Mouse (Mus musculus) urinary bladder, postnatal 25 days (tissue): ENCODE measurements at regions not wholly inside any gene's neighbourhood (a gene's known extent, or its start where the extent isn't known, plus 50 kb on each side); places are given as distances from the start of the nearest gene placed in this dataset.

Experiments
- DNase-seq: peaks from one replicate; pipeline ENCODE4 v3.0.0; 2022; ENCODE audit warnings: low spot score

DNA sequence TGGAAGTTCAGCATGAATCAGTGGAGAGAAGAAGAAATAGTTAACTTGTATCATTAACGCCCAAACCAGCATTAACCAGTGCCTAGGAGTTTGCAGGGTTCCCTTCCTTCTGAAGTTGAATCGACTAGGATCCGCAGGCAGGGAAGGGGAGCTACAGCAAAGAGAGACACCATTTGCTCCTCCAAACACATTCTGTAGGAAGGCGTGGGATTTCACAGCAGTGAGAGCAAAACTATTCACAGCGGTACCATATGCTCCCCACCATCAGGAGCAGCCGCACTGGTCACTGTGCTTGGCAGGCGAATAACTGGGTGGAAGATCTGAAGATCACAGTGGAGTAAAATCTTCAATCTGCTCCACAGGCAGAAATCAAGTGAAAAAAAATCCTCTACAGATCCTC, 610.3 kb downstream of the Lmo4 start:
- no peak for DNase-seq

DNA sequence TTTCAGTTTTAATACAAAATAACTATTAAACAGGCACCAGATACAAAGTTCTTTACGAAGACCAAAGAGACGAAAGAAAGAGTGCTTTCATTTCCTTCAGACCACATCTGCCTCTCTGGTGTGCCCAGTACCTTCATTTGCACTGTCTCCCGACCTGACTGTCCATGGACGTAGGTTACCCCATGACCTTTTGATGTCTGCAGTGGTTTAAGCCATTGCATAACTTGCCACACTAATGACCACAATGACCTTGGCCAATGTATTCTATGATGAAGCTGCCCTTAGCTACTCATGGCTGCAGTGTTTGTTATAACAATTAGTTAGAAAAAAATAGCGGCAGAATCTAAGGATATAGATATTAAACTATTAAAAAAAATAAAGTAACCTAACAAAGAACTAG, 618.4 kb downstream of the Lmo4 start:
- no peak for DNase-seq

DNA sequence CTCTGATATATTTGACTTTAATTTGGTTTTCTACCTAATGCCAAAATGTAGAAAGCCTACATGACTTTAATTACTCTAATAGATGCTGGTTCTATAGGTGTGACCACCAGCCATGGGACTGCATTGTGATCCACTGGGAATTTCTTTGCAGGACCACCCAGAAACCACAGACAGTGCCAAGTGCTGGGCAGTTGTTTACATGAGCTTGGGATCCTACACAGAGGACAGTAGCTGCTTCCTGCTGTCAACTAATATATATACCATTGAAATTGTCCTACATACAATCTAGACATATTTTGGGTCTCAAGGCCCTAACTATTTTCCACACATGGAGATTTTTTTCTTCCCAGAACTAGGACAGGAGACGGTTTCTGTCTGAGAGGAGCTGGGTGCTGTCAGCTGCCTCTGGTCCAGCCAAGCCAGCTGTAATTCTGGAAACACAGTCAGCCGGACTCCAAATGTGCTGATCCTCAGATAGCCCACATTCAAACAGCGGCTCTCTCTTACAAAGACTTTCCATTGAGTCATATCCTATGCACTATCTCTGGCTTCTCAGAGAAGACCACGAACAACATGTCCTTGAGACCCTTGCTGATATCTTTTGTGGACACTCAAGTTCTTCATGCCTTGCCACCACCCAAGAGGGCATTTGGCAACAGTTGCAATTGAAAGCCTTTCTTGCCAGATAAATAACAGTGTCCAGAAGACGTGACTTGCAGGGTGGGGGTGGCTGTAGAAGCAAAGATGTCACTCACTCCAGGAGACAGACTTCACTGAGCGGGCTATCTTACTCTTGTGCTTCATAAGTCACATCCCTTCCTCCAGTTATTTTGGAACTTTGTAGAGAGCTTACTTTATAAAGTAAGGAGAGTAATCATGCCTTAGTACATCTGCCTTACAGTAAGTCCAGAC, 620.1 kb downstream of the Lmo4 start:
- DNase-seq = no peak

DNA sequence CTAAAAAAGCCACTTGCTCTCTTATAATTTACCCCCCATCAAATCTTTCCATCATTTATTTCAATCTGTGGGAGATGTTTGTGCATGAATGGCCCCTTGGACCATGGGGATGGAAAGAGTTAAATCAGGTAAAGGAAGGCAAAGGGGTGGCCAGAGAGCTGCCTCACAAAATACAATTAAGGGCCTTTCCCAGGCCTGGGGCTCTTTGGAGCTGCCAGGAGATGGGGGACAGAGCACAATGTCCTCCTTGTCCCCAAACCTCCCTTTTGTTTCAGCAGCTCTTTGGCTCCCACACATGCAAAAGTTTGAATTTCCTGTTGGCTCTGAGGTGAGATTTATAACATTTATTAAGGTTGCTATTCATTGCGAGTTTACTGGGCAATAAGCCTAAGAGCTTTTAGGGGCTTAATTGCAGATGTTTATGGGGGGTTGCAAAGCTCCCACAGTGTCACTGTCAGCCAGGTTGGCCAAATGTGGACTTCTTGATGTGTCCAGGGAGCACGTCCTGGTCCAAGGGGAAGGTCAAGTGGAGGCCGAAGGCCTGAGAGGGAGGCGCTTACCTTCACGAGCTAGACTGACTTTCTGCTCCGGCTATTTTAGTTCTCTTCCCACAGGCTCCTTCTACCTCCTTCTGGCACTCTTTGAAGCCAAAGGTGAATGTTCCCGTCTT, 628.5 kb downstream of the Lmo4 start:
- DNase-seq = no peak

DNA sequence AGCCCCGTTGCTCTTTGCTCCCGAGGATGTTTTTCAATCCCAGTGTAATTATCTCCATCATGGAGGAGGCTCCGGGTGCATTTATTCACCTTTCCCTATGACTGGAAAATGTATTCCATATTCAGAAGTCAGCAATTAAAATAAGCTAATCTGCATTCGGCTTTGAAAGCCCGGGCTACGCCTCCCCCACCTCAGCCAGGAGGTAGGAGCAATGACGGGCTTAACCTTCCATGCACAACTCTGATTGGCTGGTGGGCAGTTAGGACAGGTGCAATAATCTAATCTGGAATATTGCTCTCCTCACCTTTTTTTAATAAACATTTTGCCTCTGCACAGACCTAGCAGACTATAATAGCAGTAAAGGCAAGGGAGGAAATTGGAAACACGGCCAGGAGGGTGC, 629.3 kb downstream of the Lmo4 start:
- no peak for DNase-seq

DNA sequence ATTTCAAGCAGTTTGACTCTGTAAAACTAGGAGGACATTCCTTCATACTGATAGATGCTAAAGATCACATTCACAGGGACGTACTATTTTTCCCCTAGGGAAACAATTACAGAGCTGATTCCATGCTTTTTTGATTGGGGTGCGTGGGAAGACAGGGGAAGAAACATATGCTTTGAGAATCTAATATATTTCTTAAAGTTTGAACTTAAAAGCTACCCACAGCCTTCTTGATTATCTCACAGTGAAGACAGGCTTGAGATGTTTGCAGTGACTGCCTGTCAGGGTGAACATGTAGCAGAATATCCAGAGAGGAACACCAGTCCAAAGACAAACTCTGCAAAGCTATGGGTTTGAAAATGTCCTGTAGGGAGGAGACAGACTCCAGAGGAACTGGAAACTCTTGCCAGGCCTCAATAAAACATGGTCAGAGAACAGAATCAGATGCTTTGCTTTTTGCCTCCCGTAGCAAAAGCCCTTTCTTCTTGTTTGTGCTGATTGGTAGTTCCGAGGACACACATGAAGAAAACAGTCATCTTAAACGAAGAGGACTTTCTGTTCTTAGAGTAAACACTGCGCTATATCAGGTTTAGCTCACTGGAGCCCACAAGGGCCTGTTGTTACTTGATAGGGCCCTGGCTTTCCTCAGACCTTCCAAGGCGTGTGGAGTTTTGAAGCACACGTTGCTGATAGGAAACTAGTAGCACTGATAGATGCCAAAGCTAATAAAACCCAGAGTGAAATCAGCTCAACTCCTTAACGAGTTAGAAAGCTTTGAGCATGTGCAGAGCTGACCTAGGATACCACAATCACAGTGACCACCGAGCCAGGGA, 630.8 kb downstream of the Lmo4 start:
- no peak for DNase-seq

DNA sequence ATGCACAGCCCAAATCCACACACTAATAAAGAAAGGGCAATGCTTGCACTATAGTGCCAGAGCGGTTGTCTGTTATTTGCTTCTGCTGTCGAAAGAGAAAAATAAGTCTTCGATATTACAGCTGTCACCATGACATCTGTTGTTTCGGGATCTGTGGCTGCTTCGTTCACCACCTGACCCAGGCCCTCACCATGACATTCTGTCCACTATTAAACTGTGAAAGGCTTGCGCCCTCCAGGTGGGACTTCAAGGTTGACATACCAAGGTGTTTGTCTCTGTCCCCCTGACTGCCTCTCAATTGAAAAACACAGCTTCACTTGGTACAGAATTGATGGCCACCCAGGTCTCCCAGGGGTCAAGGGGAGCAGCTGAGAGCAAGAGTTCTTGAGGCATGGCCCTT, 635.1 kb downstream of the Lmo4 start:
- DNase-seq = no peak

DNA sequence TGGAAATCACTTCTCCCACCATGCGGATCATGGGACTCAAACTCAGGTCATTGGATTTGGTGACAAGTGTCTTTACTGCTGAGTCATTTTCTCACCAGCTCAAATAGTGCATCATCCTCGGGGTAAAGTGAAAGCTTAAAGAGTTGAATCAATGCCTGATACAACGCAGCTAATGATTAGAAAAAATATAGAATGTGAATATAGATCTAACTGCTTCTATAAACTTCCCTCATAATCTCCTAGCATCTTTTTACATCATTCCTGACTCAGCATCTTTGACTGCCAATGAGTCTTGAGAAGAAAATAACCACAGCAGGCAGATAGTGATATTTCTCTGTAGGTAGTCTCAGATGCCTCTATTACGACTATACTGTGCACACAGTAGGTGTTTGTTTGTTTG, 640.0 kb downstream of the Lmo4 start:
- no peak for DNase-seq

DNA sequence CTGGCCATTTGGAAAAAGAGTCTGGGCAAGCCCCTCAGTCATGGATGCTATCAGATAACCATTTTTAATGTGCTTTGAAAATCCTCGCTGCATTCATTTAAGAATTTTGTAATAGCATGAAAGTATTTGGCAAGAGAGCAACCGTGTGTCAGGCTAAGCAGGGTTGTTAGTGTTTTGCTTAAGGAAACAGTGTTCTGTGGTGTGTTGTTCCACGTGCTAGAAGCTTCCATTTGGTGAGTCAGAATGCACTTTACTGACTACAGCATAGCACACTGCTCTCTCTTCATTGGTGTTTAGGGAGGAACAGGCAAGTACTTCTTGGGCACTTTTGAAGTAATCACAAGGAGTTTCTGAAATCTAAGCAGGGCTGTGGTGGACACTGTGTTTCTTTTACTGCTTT, 661.0 kb upstream of the Pkn2 start:
- DNase-seq = no peak

DNA sequence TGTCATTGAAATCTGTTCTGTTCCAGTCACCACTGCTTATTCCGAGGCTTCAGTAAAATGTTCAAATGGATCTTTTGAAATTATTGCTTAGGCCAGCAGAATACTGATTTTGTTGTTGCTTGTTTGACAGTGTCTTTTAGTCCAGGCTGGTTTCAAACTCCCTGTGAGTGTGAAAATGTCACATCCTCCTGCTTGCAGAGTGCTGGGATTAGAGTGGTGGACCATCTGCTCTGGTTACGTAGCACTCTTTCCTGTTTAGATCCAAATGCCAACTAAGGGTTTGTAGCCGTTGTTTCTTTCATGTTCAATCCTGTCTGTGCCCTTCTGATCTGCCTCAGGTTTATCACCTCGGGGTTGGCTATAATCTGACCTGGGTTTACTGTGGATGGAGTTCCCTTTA, 646.2 kb upstream of the Pkn2 start:
- DNase-seq = no peak

DNA sequence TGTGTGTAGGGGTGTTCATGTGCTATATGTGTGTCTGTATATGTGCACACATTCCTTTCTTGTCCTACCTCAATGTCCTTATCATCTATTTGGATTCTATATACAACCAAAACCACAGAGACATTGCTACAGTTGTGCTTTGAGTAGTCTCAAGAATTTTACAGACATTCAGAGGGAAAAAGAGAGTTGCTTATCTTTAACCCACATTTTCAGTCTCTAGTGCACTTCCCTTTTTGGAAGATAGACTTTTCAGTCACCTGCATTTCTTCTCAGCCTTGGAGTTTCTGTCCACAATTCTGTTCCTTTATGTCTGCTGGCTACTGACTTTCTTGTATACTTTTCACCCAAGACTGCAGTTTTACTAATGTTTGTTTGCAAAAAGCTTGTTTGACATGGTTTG, 645.5 kb upstream of the Pkn2 start:
- DNase-seq = no peak

DNA sequence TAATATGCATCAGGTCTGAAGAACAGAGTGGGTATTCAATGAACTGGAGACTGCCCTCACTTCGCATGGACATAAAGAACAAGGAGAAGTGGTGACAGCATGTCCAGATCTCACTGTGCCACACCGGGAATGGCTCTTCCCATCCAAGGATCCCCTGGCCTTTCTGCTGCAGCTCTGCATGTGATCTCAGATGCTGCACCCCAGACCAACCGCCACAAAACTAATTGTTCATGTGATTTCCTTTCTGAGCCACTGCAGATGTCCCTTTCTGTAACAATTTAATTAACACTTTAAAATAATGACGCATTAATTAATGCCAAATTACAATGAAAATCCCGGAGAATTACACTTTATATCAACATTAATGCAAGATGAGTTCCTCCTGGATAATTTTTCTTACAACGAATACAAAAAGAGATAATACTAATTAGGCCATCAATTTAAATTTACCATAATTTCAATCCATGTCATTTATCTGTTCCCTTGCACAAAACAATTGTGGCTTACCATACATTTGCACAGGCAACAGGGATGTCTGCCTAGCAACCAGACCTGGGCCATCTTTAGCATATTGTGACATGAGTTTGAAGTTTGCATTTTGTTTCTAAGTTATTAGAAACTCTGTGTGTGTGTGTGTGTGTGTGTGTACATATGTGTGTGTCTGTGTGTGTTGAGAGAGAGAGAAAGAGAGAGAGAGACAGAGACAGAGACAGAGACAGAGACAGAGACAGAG, 630.9 kb upstream of the Pkn2 start:
- no peak for DNase-seq

DNA sequence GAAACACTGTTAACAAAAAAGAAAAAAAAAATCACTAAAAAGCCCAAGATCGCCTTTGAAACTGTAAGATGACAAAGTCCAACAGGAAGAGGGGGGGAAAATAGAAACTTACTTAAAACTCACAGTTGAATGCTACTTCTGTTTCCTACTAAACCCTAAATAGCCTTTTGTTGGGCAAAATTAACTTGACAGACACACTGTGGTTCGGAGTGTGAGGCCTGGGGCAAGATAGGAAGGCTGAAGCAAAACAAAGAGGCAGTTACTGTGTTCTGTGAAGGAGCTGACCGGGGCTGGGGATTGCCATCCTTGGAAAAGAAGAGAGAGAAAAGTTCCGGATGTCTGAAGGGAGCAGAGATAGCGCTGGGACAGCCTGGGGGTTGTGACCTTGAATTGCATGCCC, 627.7 kb upstream of the Pkn2 start:
- DNase-seq = no peak

DNA sequence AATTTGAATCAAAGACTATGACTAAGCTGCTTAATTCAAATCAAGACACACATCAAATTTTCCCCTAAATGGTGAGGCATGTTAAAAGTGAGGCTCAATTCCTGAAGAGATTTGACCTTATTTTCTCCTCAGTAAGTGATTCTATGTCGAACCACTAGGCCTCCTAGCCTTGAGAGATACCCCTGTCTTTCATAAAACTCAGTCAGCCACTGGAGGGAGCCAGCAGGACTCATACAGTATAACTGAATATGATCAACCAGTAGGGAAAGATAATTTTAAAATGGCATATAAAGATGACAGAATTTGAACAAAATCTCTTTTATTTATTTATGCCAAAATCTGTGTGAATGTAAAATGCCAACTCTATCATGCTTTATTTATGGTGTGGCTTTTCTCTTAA, 626.5 kb upstream of the Pkn2 start:
- peak; percentile 27 for DNase-seq

DNA sequence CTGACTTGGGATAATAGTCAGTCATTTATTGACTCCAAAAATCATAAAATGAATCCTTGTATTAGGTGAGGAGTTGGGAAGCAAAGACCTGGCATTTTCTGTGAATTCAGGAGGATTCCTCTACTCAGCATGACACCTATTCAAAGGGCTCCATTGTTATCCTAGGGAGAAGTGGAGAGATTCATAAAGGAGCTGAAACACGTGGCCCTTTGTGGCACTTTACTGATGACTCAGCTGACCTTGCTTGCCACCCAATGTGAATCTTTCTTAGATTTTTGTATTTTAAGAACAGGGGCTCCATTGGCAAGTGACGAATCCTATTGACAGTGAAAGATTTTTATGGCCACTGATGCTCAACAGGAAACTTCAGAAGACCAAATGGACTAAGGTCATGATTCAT, 619.2 kb upstream of the Pkn2 start:
- no peak for DNase-seq

DNA sequence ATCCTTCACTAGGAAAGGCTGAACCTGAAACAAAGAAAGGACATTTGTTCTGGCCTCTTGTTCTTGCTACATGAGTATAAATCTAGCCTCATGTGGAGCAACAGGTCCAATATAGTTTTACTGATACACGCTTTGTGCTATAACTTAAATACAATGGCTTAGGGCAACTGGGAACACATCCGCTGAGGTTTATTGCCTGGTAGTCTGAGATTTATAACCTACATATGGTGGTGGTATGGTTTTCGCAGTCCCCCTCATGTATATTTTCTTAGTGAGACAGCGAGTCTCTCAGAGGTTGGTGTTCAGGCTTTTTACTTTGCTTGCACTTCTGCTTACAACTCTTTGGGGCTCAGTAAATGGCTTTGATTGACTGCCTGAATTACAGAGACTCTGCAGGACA, 613.6 kb upstream of the Pkn2 start:
- DNase-seq = no peak

DNA sequence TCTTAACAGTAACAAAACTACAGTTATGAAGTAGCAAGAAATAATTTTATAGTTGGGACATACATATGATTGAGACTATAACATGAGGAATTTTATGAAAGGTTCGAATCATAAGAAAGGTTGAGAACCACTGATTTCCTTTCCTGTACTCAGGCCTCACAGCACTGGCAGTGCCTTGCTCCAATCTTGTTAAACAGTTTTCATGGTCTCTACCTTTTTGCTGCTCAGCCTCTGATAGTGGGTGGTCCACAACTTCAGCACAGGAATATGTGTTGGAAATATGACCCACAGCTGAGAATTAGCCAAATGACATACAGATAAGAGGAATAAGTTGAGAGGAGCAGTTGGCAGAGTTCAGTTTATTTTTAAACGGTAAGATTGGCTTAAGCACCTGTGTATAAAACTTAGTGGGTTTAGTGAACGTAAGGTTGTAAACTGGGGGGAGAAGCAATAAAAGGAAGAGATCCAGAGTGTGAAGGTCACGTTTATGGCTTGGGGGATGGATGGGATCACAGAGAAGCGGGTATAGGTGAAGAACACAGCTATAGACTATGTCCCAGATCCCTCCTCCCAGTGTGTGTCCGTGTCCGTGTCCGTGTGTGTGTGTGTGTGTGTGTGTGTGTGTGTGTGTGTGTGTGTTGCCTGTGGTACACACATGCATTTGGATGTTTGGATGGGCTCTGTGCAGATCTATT, 596.3 kb upstream of the Pkn2 start:
- DNase-seq = no peak

DNA sequence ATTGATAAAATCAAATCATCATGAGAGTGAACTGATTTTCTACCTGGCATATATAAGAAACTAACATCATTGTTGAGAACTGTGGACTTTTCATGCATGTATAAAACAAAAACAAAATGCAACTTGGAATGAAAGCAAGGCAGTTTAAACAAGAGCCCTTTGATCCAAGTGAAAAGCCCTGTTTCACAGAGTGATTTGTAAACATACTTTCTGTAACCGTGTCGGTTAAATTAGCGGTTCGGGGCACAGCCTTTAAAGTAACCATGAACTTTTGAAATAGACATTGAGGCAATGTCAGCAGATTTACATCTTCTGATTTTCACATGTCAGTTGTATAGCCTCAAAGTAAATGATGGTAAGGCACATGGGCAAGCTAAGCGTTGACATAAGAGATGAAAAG, 593.7 kb upstream of the Pkn2 start:
- no peak for DNase-seq

DNA sequence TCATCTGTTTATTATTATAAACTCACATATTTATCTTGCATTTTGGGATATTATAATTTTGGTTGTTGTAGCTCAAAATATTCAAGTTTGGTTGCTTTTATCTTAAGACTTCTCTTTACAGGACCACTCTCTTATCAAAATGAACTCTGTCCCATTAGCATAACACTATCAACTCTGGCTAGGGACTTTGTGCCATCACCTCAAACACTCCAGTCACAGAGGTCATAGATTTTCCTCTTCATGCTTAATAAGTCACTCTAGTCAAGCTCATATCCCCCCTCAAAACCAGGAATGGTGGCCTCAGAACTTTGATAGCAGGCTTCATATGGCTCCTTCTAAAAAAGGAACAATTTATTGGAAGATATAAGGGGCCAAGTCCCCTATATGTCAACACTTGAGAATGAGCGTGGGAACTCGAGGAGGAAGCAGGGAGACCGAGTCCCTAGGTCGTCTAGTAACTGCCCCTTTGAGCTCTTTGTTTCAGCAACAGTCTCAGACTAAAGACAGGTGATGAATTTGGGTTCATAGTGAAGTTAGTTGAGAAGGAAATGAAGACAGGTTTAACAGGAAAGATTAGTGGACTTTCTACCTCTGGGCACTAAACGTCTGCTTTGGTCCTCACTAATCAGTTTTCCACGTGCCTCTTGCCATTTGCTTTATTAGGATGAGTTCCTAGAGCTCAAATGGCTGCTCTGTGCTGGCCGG, 565.4 kb upstream of the Pkn2 start:
- no peak for DNase-seq

DNA sequence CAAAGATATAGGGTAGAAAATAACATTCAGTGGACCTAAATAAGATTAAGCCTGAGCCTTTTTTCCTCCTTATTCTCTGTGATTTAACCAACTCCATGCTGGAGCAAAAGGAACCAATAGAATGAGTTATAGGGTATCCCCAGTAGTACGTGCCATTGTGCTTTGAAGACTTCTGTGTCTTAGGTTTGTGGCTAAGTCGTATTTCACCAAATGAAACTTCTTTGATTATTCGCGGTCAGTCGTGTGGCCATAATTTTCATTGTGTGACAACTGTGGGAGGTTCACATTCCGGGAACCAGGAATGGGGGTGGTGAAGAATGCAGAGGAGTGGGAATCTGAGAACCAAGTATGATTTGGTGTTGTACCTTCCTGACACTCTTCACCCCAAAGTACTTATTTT, 535.6 kb upstream of the Pkn2 start:
- no peak for DNase-seq

DNA sequence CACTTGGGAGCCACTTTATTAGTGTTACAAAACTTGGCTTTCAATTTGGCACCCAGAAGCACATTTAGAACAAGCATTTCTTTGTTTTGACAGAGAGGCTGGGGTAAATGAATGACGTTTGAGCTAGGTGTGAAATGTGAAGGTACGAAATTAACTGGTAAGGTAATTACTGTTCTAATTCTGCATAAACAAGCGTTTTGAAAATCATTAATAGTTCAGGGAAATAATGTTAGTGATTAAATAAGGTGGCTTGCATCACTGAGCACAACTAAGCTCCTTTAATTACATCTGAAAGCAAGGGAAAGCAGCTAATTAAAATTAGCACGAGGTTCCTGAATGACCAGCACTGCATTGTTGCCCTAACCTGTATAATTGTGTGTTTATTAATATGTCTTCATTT, 529.9 kb upstream of the Pkn2 start:
- DNase-seq = no peak
